Mouse (Mus musculus): Measurements from ENCODE around the gene Urgcp. TPM values are rescaled to one million over a fixed set of nuclear protein-coding genes. Genes with fewer than 3 reads are reported as not detected.
"Not testable (repeated sequence)": the region's sequence is repeated elsewhere in the genome, so short reads cannot be mapped to it uniquely, and the experiment has no call there.

The Urgcp gene
- 31.5 and 32.2 TPM in 2 replicates for polyA plus RNA-seq (2012; rRNA removed)

DNA sequence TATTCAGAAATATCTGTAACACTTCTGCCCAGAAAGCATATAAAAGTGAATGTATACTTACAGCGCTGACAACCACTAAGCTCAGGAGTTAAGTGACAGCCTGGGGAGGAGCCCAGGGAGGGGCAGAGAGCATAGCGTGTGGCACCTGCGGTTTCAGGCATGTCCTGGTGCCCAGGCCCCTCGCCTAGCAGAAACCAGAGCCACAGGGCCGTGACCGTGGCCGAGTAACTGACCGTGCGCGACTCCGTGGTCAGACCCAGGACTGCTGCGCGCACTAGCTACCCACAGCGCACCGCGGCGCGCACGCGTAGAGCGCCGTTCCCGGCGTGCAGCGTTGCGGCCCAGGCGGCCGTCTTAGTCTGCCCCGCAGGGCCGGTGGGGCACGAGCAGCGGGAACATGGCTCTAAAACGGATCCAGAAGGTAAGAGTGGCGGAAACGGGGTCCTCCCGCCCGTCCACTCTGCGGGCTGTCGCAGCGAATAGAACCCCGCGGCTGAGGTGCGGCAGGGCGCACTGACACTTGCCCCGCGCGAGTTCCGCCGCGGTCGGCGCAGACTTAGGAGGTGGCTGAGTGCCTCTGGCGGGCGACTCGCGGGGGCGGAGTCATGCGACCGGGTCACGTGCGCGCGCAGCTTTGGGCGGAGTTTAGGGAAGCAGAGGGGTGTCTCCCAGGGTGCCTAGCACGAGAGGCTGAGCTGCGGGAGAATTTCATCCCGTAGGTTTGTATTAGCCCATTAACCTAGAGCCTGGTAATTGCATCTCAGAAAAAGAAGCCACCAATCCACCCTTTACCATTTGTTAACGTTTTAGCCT, at the start of gene Urgcp:
Urgcp (minus strand) TSS at position 557 of the 813 bp plus-strand sequence.
- Histone ChIP-seq H3K4me3 (ENCODE audit: insufficient read depth, low read depth, low read length) (peak within 1 kb of the TSS; percentile 80), H3K36me3 (ENCODE audit: control insufficient read depth, insufficient read depth, low read length) (no peaks in the 10 kb centered on the region), H3K27me3 (replicated peaks; ENCODE audit: control insufficient read depth, insufficient read depth, low read length) (no peaks in the 10 kb centered on the region), H3K4me1 (ENCODE audit: control insufficient read depth, insufficient read depth, low read length) (peaks cover 2% of the 10 kb centered on the region; the same call in 1 of the 2 replicates), H3K27ac (ENCODE audit: insufficient read depth, low read depth, low read length) (peak within 1 kb of the TSS; percentile 96)
- peak; percentile 95 for DNase-seq
- TF ChIP-seq POLR2A (IDR thresholded peaks at IDR 0.05; ENCODE audit: low read depth, low read length) (peak; percentile 87), CTCF (conservative IDR thresholded peaks at IDR 0.05; ENCODE audit: insufficient read depth, insufficient read length, low read depth, low read length) (no peak; the same call in 1 of the 2 replicates)
- WGBS: under 1% methylated on average over 68 of the region's 68 CpGs

DNA sequence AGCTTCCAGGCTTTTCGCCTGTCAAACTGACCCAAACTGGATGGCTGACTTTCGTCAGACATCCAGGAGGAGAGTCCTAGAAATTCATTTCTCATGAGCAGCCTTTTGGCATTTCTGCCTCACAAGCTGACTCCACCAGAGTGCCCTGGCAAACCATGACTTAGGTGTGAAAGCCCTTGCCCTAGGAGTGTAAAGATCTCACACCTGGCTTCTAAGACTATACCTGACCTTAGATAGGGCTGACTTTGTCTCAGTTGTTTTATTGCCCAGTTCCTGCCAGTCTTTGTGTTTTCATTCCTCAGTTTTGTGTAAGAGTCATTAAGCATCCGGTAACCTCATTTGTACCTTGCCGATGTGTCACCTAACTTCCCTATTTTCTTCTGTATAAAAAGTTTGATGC, 47.3 kb upstream of the Urgcp start:
- H3K4me1 ChIP-seq (ENCODE audit: control insufficient read depth, insufficient read depth, low read length); DNase-seq; H3K4me3 ChIP-seq (ENCODE audit: insufficient read depth, low read depth, low read length); H3K27ac ChIP-seq (ENCODE audit: insufficient read depth, low read depth, low read length); H3K36me3 ChIP-seq (ENCODE audit: control insufficient read depth, insufficient read depth, low read length); H3K27me3 ChIP-seq (replicated peaks; ENCODE audit: control insufficient read depth, insufficient read depth, low read length): not testable (repeated sequence)
- 81% methylated on average over 4 of the region's 4 CpGs for WGBS

- no peaks in the 10 kb centered on the region for H3K4me1 ChIP-seq (ENCODE audit: control insufficient read depth, insufficient read depth, low read length)
- no peak overlapping the region for H3K27ac ChIP-seq (ENCODE audit: insufficient read depth, low read depth, low read length)
- DNase-seq: no peak
- H3K4me3 ChIP-seq (ENCODE audit: insufficient read depth, low read depth, low read length): no peak overlapping the region
- H3K36me3 ChIP-seq (ENCODE audit: control insufficient read depth, insufficient read depth, low read length): no peaks in the 10 kb centered on the region
- H3K27me3 ChIP-seq (replicated peaks; ENCODE audit: control insufficient read depth, insufficient read depth, low read length): no peaks in the 10 kb centered on the region
- WGBS: 82% methylated on average over 9 of the region's 9 CpGs
- TF ChIP-seq CTCF (conservative IDR thresholded peaks at IDR 0.05; ENCODE audit: insufficient read depth, insufficient read length, low read depth, low read length): no peak
- TF ChIP-seq POLR2A (IDR thresholded peaks at IDR 0.05; ENCODE audit: low read depth, low read length): no peak
These were observed 45.8 kb upstream of the Urgcp start for GRCm38 (mm10) chr11:5807956-5808355.

GRCm38 (mm10) chr11:5805711-5806110, 43.5 kb upstream of the Urgcp start:
- TF ChIP-seq POLR2A (IDR thresholded peaks at IDR 0.05; ENCODE audit: low read depth, low read length) (no peak), CTCF (conservative IDR thresholded peaks at IDR 0.05; ENCODE audit: insufficient read depth, insufficient read length, low read depth, low read length) (no peak)
- Histone ChIP-seq H3K27me3 (replicated peaks; ENCODE audit: control insufficient read depth, insufficient read depth, low read length) (no peaks in the 10 kb centered on the region), H3K27ac (ENCODE audit: insufficient read depth, low read depth, low read length) (no peak overlapping the region), H3K4me1 (ENCODE audit: control insufficient read depth, insufficient read depth, low read length) (0 out of 2 replicates have a peak, but pooled peaks cover 3% of the 10 kb centered on the region), H3K36me3 (ENCODE audit: control insufficient read depth, insufficient read depth, low read length) (no peaks in the 10 kb centered on the region), H3K4me3 (ENCODE audit: insufficient read depth, low read depth, low read length) (no peak overlapping the region)
- DNase-seq: no peak
- 82% methylated on average over 3 of the region's 3 CpGs for WGBS

DNA sequence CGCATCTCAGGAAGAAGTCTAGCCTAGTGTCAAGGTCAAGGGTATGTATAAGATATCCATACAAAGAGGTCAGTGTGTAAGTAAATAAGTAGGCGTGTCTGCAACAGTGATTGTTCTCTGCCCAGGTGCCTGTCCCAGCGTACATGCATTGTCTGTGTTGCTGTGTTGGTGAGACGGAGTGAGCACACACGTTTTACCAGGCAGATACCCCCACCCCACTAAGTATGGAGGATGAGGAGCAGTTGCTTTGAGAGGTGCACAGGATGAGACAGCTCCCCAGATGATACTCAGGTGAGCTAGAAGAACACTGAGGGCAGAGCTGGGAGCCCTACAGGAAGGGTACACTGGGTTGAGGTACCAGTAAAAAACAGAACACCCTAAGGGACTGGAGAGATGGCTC, 42.0 kb upstream of the Urgcp start:
- no peak overlapping the region for H3K4me3 ChIP-seq (ENCODE audit: insufficient read depth, low read depth, low read length)
- H3K27me3 ChIP-seq (replicated peaks; ENCODE audit: control insufficient read depth, insufficient read depth, low read length): no peaks in the 10 kb centered on the region
- DNase-seq: no peak
- H3K4me1 ChIP-seq (ENCODE audit: control insufficient read depth, insufficient read depth, low read length): 0 out of 2 replicates have a peak, but pooled peaks cover 4% of the 10 kb centered on the region
- no peak overlapping the region for H3K27ac ChIP-seq (ENCODE audit: insufficient read depth, low read depth, low read length)
- whole genome bisulfite sequencing: 73% methylated on average over 5 of the region's 5 CpGs
- H3K36me3 ChIP-seq (ENCODE audit: control insufficient read depth, insufficient read depth, low read length): no peaks in the 10 kb centered on the region
- TF ChIP-seq CTCF (conservative IDR thresholded peaks at IDR 0.05; ENCODE audit: insufficient read depth, insufficient read length, low read depth, low read length) (no peak), POLR2A (IDR thresholded peaks at IDR 0.05; ENCODE audit: low read depth, low read length) (no peak)

- 54% methylated on average over 8 of the region's 8 CpGs for WGBS
These were observed 41.4 kb upstream of the Urgcp start, which contains the start of gene Pgam2 for GRCm38 (mm10) chr11:5803551-5803981. Pgam2 (minus strand) TSS chr11:5803733.

GRCm38 (mm10) chr11:5802457-5803217, 40.5 kb upstream of the Urgcp start:
- no peaks in the 10 kb centered on the region for H3K36me3 ChIP-seq (ENCODE audit: control insufficient read depth, insufficient read depth, low read length)
- no peaks in the 10 kb centered on the region for H3K27me3 ChIP-seq (replicated peaks; ENCODE audit: control insufficient read depth, insufficient read depth, low read length)
- peak; percentile 21 for DNase-seq
- WGBS: 55% methylated on average over 8 of the region's 8 CpGs
- H3K4me3 ChIP-seq (ENCODE audit: insufficient read depth, low read depth, low read length): peak overlapping the region; percentile 38; the same call in 1 of the 2 replicates
- peak overlapping the region; percentile 54 for H3K27ac ChIP-seq (ENCODE audit: insufficient read depth, low read depth, low read length)
- TF ChIP-seq POLR2A (IDR thresholded peaks at IDR 0.05; ENCODE audit: low read depth, low read length): no peak
- no peak for TF ChIP-seq CTCF (conservative IDR thresholded peaks at IDR 0.05; ENCODE audit: insufficient read depth, insufficient read length, low read depth, low read length)
- H3K4me1 ChIP-seq (ENCODE audit: control insufficient read depth, insufficient read depth, low read length): 0 out of 2 replicates have a peak, but pooled peaks cover 4% of the 10 kb centered on the region

More at GRCm38 (mm10) chr11:5803551-5803981, 41.4 kb upstream of the Urgcp start, which contains the start of gene Pgam2:
- TF ChIP-seq CTCF (conservative IDR thresholded peaks at IDR 0.05; ENCODE audit: insufficient read depth, insufficient read length, low read depth, low read length) (no peak), POLR2A (IDR thresholded peaks at IDR 0.05; ENCODE audit: low read depth, low read length) (no peak)
- Histone ChIP-seq H3K4me3 (ENCODE audit: insufficient read depth, low read depth, low read length) (peak within 1 kb of the TSS; percentile 38), H3K4me1 (ENCODE audit: control insufficient read depth, insufficient read depth, low read length) (0 out of 2 replicates have a peak, but pooled peaks cover 4% of the 10 kb centered on the region), H3K27me3 (replicated peaks; ENCODE audit: control insufficient read depth, insufficient read depth, low read length) (no peaks in the 10 kb centered on the region), H3K36me3 (ENCODE audit: control insufficient read depth, insufficient read depth, low read length) (no peaks in the 10 kb centered on the region), H3K27ac (ENCODE audit: insufficient read depth, low read depth, low read length) (peak within 1 kb of the TSS; percentile 54)
- peak; percentile 48 for DNase-seq

All from kidney, adult 2 months (tissue).